Mouse (Mus musculus): ENCODE measurements at regions not wholly inside any gene's neighbourhood (a gene's known extent, or its start where the extent isn't known, plus 50 kb on each side); places are given as distances from the start of the nearest gene placed in this dataset.

- no peak for DNase-seq (ENCODE audit: low spot score in 2 of 2)
These were observed 159.6 kb upstream of the Klf3 start for GRCm38 (mm10) chr5:64643584-64643983.

DNA sequence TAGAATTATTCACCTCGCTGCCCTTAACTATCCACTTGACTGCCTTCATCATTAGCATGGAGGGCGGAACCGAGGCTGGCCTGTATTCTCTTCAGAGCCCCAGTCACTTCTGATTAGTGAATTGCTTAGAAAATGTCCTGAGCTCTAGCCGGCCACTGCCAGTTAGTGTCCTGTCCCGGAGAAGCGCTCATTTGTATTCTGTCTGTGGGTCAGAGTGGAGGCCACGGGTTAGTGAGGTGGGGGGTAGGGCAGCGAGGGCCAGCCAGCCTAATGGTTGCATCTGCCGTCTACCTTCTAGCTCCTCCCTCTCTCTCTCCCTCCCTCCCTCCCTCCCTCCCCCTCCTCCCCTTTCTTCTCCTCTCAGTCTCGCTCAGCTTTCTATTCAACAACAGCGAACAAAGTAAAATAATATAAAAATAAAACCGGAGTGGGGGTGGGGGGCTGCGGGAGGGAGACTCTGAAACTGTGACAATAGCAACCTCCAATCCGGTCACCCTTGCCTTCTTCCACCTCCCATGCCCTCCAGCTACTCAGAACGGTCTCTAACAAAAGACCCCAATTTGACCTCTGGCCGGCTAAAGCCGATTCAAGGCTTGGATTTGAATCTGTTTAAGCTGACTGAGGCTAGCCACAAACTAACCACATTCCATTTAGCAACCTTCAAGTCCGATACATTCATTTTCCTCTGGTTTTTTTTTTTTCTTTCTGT, 155.6 kb upstream of the Klf3 start:
- DNase-seq (ENCODE audit: low spot score in 2 of 2): peak in 1 of 2 experiments; percentile 32

GRCm38 (mm10) chr5:64648492-64648891, 154.7 kb upstream of the Klf3 start:
- no peak for DNase-seq (ENCODE audit: low spot score in 2 of 2)

DNA sequence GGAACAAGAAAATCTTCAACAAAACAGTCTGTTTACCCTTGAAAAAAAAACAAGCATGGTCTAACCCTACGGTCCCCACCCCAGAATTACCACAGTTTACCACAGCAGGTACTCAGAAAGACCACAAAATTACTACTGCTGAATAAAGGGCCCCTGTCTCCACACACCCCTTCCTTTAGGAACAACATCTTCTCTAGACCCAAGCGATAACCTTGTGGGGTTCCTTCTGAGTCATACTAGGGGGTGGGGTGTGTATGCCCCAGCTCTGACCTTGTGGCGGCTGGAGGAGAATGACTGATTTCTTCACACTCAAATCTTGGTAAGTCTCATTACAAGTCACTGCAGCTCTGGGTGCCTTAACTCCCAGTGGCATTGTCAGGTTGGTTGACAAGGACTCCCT, 151.8 kb upstream of the Klf3 start:
- DNase-seq (ENCODE audit: low spot score in 2 of 2): peak in 1 of 2 experiments; percentile 38

DNA sequence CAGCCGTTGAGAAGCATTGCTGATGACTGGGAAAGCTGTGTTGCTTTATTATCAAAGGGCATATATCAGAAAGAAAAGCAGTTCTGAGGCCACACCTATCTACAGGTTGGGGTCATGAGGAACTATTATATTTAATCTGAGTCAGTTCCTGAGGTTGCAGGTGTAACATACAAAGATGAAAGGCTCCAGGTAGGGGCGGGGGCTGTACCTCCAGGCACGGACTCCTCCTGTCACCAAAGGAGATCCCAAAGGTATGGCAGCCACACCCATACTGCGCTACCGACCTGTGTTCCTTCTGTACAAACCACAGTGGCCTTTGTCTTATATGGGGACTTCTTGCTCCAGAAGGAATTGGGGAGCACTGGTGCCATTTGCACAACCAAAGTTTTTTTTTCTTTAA, 149.4 kb upstream of the Klf3 start:
- no peak for DNase-seq (ENCODE audit: low spot score in 2 of 2)

GRCm38 (mm10) chr5:64655286-64655685, 147.9 kb upstream of the Klf3 start:
- DNase-seq (ENCODE audit: low spot score in 2 of 2): no peak

DNA sequence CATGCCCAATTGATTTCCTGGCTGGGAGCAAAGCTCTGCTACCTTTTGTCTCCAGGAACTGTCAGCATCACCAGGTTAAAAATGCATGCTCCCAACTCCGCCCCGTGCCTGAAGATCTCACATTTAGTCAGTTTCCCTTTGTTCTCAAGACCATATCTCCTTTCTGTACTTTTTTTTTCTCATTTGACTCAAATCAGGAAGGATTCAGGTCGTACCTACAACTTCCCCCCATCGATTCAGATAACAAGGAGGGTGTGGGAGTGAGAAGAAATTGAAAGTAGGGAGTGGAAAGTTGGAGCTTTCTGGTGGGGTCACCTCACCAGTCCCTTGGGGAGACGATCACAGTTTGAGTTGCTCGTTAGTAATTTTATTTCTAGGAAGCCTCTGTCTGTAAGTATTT, 141.2 kb upstream of the Klf3 start:
- DNase-seq (ENCODE audit: low spot score in 2 of 2): no peak

DNA sequence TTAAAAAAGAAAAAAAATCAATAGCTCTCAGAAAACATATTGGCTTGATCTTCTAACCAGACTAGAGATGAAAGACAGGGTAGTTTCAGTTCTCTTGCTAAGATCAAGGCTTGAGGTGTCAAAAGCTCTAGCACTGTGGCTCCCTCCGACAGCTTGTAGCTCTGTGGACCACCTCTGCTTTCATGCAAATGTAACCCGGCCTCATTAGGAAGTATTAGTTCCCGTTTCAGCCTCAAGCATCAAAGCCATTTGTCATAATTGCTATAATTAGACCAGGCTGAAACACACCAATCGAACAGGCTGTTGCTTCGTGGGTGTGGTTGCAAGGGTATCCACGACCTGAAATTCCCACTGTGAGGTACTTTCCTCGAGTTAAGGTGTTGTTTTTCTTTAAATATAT, 140.7 kb upstream of the Klf3 start:
- DNase-seq (ENCODE audit: low spot score in 2 of 2): no peak

- no peak for DNase-seq (ENCODE audit: low spot score in 2 of 2)
These were observed 139.4 kb upstream of the Klf3 start for GRCm38 (mm10) chr5:64663766-64664165.

GRCm38 (mm10) chr5:64665064-64665463, 138.1 kb upstream of the Klf3 start:
- no peak for DNase-seq (ENCODE audit: low spot score in 2 of 2)

- DNase-seq (ENCODE audit: low spot score in 2 of 2): no peak
These were observed 136.9 kb upstream of the Klf3 start for GRCm38 (mm10) chr5:64666256-64666655.

DNA sequence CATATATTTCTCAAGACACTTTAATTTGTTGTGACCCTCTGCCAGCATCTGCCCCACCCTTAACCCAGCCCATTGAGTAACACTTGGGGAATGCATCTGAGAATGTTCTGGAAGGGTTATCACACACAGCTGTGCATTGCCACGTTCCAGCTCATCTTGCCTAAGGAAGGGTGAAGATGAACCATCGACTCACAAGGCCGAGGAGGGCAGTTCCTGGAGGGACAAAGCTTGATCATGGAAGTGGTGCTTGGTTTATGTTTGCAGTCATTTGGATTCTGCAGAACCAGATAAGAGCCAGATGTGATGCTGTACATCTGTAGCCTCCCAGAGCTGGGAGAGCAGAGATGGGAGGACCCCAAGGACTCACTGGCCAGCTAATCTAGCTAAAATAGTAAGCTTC, 136.1 kb upstream of the Klf3 start:
- DNase-seq (ENCODE audit: low spot score in 2 of 2): no peak

DNA sequence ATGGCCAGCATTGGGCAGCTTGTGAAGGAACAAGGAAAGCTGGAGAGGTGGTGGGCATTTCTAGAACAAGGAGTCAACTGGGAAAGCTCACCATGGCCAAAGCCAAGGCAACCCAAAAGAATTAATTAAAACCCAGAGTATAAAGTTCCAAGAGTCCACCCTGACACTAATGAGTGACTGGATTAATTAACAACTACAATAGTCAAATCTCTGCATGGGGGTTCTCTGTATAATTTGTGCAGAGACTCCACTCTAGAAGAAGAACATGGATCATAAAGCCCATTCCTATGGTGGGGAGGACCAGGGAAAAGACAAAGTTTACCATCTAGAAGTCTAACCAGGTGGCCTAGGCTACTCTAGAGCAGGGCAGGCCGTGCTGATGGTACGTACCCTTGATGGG, 129.3 kb upstream of the Klf3 start:
- DNase-seq (ENCODE audit: low spot score in 2 of 2): no peak

- DNase-seq (ENCODE audit: low spot score in 2 of 2): no peak
These were observed 126.8 kb upstream of the Klf3 start for GRCm38 (mm10) chr5:64676214-64676945.

GRCm38 (mm10) chr5:64676946-64677588, 126.1 kb upstream of the Klf3 start:
- DNase-seq (ENCODE audit: low spot score in 2 of 2): no peak

DNA sequence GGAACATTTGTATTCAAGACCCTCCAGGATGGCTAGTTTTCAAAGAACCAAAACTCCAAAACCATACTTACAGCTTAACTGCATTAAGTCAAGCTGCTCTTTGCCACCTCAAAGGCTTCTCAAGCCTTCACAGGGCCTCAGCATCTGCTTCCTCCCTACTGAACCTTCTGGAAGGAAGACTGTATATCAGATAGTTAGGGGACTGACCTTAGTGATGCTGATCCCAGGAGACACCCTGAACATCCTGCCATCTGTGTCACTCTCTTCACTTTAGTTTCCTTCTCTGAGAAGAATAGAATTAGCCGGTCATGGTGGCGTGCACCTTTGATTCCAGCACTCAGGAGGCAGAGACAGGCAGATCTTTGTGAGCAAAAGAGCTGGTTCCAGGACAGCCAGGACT, 124.5 kb upstream of the Klf3 start:
- DNase-seq (ENCODE audit: low spot score in 2 of 2): no peak

- DNase-seq (ENCODE audit: low spot score in 2 of 2): no peak
These were observed 123.1 kb upstream of the Klf3 start for GRCm38 (mm10) chr5:64679996-64680625.

DNA sequence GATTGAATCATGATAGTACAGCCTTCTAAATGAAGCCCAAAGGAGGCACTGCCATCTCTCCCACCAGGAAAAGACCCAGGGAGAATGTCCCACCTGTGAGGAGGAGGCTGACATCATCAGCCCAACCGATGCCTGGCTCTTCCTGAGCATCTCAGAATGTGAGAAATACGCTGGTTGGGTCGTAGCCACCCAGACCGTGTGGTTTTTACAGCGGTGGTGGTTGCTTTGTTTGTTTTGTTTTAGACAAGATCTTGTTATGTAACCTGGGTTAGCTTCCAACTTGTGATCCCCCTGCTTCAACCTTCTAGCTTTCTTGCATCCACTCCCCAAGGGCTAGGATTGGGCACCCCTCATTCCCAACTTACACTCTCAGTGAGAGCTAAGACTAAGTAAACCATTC, 122.0 kb upstream of the Klf3 start:
- no peak for DNase-seq (ENCODE audit: low spot score in 2 of 2)

DNA sequence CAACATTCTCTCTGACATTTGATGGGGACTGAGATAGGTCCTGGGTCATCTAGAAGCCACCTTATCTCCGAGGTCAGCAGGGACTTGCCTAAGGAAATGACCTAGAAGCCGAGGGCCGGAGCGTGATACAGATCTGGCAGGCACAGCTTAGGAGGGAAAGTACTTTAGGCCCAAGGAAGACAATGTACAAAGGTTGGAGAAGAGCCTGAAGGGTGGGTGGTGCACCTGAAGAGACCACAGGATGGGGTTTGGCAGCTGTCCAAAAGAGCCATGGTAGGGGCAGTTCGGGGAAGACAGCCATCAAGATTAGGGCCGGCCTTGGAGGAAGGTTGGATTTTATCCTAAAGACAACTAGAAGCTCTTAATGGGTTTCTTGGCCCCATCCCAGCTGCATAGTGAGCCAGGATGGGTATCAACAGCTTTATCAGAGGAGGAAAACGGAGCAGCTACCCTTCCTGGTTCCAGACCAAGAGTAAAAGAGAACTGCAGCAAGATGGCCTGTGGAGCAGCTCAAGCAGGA, 120.8 kb upstream of the Klf3 start:
- peak in 1 of 2 experiments; percentile 13 for DNase-seq (ENCODE audit: low spot score in 2 of 2)

GRCm38 (mm10) chr5:64683419-64683818, 119.8 kb upstream of the Klf3 start:
- no peak for DNase-seq (ENCODE audit: low spot score in 2 of 2)

- no peak for DNase-seq (ENCODE audit: low spot score in 2 of 2)
These were observed 118.9 kb upstream of the Klf3 start for GRCm38 (mm10) chr5:64684275-64684674.

GRCm38 (mm10) chr5:64690148-64690547, 113.0 kb upstream of the Klf3 start:
- DNase-seq (ENCODE audit: low spot score in 2 of 2): no peak

All from adrenal gland, adult 18-20 months (tissue).